Mouse (Mus musculus): ENCODE data around the gene Card9. TPM values are rescaled to one million over a fixed set of nuclear protein-coding genes. Genes with fewer than 3 reads are reported as not detected.

Card9 gene
- total RNA-seq, 2 experiments from 2014 or later: 2.6 to 3.3 TPM

DNA sequence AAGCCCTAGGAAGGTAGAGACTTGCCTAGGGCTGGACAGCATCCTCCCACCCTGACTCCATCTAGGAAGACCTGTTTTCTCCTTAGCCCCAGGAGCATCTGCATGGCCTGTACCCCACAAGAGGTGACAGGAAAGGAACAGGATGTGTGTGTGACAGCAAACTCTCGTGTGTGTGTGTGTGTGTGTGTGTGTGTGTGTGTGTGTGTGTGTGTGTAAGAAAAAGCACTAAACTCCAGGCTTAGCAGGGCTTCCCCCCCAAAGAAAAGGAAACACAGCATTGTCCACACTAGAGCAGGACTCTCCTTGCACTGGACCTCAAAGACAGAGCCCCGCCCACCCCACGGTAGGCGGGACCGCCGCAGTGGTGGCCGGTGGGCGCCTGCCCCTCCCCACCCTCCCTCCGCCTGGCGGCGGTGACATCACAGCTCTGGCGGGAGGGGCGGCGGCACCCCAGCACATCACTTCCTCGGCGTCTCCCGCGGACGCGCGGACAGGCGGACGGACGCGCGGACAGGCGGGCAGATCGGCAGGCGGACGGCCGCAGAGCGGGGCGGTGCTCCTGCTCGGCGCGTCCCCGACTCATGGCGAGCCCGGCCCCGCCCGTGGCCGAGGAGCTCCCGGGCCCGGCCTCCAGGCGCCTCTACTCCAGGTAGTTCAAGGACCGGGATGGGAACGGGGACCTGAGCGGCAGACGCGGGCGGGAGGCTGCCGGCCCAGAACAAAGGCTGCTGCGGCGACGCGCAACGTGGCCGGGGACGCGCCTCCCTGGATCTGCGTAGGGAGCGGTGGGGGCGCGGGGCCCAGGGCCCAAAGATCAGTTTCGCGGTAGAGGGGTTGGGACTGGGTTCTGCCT is 45.4 kb downstream of the Card9 start, which contains the start of gene Gpsm1:
Gene Gpsm1, plus strand, starts transcription at position 444 of the 853 bp plus-strand sequence.
- intact Hi-C loops (cut with DNase I): loop anchor here (10.0 kb wide), 1 partner anchor 590 kb away; the partner anchor contains the start of gene Surf6

DNA sequence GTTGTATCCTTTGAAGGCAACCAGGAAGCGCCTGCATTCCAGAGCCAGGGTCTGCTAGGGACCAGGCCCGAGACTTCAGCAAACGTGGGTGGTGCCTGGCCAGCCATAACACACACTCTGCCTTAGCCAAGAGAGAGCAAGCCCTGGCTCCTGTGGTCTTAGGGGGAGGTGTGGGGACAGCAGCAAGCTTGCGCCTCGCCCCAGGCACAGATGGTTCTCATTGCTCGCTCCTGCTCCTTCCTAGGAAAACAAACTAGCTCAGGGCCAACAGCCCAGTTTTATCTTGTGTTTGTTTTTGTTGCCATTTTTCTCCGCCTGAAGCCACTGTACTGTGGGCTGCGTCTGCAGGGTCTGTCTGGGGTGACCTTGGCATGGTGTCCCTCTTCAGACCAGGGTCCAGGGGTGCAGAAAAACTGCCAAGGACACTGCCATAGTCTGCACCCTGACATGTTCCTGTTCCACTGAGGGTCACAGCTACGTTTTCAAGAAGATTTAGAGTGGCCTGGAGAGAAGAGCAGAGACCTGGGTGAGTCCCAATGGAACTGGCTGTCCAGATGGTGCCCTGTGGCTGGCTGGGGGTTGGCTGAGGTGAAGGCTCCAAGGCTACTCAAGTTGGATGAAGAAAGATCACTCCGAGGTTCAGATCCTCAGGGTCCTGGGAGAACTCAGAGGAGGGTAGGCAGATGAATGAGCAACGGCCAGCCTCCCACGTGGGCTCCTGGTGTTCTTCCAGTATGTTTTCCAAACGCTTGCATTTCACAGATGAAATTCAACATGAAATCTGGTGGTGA is 46.2 kb downstream of the Card9 start:
- peak in 1 of 2 experiments; percentile 32 for DNase-seq (ENCODE audit: low spot score in 2 of 2)
- intact Hi-C loops (cut with DNase I): loop anchor here (10.0 kb wide), 1 partner anchor 590 kb away; the partner anchor contains the start of gene Surf6

More for the DNA sequence above, 45.4 kb downstream of the Card9 start, which contains the start of gene Gpsm1:
- DNase-seq (ENCODE audit: low spot score in 2 of 2): peak; percentile 80 to 85

DNA sequence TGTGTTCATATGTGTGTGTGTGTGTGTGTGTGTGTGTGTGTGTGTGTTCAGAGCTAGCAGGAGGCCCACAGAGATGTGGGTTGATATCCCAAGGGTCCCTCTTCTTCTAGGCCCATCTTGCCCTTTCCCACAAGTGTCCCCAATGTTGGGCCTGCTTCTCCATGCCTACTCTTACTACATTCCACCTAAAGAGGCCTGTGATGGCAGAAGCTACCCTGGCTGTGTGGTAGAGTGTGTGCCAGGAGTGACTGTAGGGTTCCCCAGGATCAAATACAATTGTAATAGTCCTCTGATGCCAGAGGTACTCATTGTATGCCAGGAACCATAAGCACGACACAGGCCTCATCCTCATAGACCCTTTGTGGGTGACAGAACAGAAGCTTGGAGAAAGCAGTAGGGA is 47.3 kb downstream of the Card9 start:
- DNase-seq (ENCODE audit: low spot score in 2 of 2): no peak
- intact Hi-C loops (cut with DNase I): loop anchor here (10.0 kb wide), 1 partner anchor 591 kb away; the partner anchor contains the start of gene Surf6

DNA sequence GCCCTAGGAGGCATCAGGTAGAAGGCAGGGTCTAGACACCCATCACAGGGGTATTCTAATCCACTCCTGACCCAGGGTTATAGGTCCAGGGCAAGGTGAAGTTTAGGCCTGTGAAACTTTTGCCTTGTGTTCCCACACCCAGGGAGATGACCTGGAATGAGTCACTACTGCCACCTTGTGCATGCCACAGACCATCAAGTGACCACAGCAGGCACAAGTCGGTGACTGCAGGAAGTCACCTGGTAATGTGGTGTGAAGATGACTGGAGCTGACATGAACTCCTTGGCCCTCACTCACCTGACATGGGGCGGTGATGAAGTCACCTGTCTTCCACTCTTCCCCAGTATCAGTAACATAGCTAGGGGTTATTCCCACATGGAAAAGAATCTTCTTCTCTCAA is 47.9 kb downstream of the Card9 start:
- DNase-seq (ENCODE audit: low spot score in 2 of 2): no peak
- intact Hi-C loops (cut with DNase I): loop anchor here (10.0 kb wide), 1 partner anchor 592 kb away; the partner anchor contains the start of gene Surf6

DNA sequence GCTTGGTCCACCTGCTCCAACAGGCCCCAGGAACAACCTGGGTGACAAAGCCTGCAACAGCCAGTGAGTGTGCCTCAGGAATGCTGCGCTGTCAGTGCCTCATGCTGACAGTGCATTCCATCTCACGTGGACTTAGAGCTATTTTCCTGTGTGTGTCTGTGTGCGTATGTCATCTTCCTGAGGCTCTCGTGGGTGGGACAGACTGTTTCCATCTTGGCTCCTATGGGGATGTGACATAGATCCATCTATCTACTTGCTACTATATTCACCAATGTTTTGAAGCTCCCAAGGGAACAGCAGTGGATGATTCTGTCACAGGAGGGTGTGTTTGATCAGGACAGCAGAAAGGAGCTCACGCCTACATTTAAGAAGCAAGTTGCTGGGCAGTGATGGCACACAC is 48.8 kb downstream of the Card9 start:
- peak in 1 of 2 experiments; percentile 75 for DNase-seq (ENCODE audit: low spot score in 2 of 2)
- intact Hi-C loops (cut with DNase I): loop anchor here (10.0 kb wide), 1 partner anchor 593 kb away; the partner anchor contains the start of gene Surf6

DNA sequence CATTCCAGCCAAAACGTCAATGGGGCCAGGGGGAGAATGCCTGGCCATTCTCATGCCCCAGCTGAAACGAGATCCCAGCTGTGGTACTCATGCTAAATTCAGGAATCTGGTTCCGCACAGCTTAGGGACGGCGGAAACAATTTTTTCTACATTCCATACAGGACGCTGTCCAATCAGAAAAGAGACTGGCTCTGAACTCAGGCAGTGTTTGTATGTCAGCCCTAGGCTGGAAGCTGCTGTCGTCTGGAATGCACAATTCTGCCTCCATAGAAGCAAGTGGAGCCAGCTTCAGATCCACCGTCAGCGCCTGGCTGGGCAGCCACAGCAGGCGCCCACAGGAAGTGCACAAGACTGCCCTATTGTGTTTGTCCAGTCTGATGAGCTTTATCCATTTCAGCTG is 51.0 kb downstream of the Card9 start:
- no peak for DNase-seq (ENCODE audit: low spot score in 2 of 2)
- intact Hi-C loops (cut with DNase I): loop anchor here (10.0 kb wide), 1 partner anchor 595 kb away; the partner anchor contains the start of gene Surf6

DNA sequence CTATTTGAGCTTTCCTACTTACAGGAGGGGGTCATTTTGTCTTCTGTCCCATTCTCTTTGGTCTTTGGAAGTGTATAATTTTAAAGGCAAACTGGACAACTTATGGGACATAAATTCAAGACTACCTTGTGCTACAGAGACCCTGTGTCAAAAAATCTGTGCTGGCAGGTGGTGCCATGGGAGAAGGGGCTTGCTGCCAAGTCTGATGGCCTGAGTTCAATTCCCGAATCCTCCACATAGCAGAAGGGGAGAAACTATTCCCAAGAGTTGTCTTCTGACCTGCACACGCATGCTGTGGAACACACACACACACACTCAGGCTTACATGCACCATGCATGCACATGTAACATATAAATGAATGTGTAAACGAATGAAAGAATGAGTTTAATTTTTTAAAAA is 54.0 kb downstream of the Card9 start:
- no peak for DNase-seq (ENCODE audit: low spot score in 2 of 2)
- intact Hi-C loops (cut with DNase I): no loop called here

DNA sequence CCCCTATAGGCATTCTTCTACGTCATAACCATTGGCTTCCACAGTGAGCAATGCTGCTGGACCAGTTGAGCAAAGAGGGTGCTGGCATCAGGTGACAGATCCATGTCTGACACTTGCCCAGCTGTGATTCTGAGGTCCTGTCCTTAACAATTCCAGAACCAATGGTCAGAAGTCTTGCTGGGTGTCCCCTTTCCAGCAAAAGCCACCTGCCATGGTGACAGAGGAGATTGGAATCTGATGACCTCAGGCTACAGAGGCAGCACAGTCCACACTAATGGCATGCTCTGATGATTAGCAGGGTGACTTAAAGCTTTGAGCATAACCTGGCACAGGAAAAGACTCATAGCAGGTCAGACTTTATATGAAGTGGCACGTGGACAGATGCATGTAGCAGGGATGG is 55.2 kb downstream of the Card9 start:
- DNase-seq (ENCODE audit: low spot score in 2 of 2): no peak
- intact Hi-C loops (cut with DNase I): no loop called here

DNA sequence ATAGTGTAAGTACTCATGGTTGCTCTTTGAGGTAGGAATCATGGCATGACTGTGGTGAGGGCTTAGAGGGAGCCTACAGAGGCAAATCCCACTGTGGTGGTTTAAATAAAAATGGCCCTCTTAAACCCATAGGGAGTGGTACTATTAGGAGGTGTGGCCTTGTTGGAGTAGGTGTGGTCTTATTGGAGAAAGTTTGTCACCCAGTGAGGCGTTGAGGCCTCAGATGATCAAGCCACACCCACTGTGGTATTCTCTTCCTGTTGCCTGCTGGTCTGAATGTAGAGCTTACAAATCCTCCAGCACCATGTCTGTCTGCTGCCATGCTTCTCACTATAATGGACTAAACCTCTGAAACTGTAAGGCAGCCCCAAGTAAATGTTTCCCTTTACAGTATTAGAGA is 56.0 kb downstream of the Card9 start:
- DNase-seq (ENCODE audit: low spot score in 2 of 2): no peak
- intact Hi-C loops (cut with DNase I): loop anchor here (5.0 kb wide), 1 partner anchor 263 kb away; no protein-coding TSS in a partner anchor

Other genes starting within 250 kb of the Card9 start
- gene Nacc2, start 237.7 kb downstream of the Card9 start, total RNA-seq (2021): 10 to 100 TPM; 64.8 to 75.2 TPM
- under 1 TPM in 1 of 2 experiments, not detected in 1; 0.16 TPM for gene Lhx3, start 152.6 kb downstream of the Card9 start, total RNA-seq (2021)
- 10 to 100 TPM; 23.0 to 23.5 TPM for gene Qsox2, start 123.4 kb downstream of the Card9 start, total RNA-seq (2021)
- 1 to 10 TPM in 1 of 2 experiments, under 1 TPM in 1; 0.57 to 4.3 TPM for gene Ccdc187, start 66.4 kb downstream of the Card9 start, total RNA-seq (2021)
- 10 to 100 TPM; 48.7 to 51.4 TPM for gene Gpsm1, start 45.4 kb downstream of the Card9 start, total RNA-seq (2021)
- gene Dnlz, start 8.8 kb downstream of the Card9 start, total RNA-seq (2021): 10 to 100 TPM; 28.0 to 28.4 TPM
- 10 to 100 TPM; 56.9 to 67.7 TPM for gene Snapc4, start 19.7 kb upstream of the Card9 start, total RNA-seq (2021)
- 100 to 1,000 TPM; 146 to 163 TPM for gene Entr1, start 28.4 kb upstream of the Card9 start, total RNA-seq (2021)
- 10 to 100 TPM; 92.3 to 92.8 TPM for gene Pmpca, start 28.4 kb upstream of the Card9 start, total RNA-seq (2021)
- gene Inpp5e, start 48.3 kb upstream of the Card9 start, total RNA-seq (2021): 10 to 100 TPM; 19.9 to 22.4 TPM
- 10 to 100 TPM; 43.1 to 49.2 TPM for gene Sec16a, start 84.3 kb upstream of the Card9 start, total RNA-seq (2021)
- gene Notch1, start 155.7 kb upstream of the Card9 start, total RNA-seq (2021): 10 to 100 TPM; 17.4 to 28.9 TPM
- 10 to 100 TPM; 68.0 to 81.4 TPM for gene Egfl7, start 219.1 kb upstream of the Card9 start, total RNA-seq (2021)
- not detected for gene Gm20532, start 225.7 kb upstream of the Card9 start, total RNA-seq (2021)
- 1 to 10 TPM in 1 of 2 experiments, under 1 TPM in 1; 0.85 to 1.2 TPM for gene Agpat2, start 243.5 kb upstream of the Card9 start, total RNA-seq (2021)

Data from left cerebral cortex, postnatal 25 days (tissue).